Mouse (Mus musculus) gastrocnemius, postnatal 14 days (tissue): ENCODE measurements at regions not wholly inside any gene's neighbourhood (a gene's known extent, or its start where the extent isn't known, plus 50 kb on each side); places are given as distances from the start of the nearest gene placed in this dataset.

Source experiments
- DNase-seq: peaks from one replicate; pipeline ENCODE4 v3.0.0; 2021; ENCODE audit warnings: mixed read lengths
- intact Hi-C: fragments of 180-260 bp; cut with DNase I; formaldehyde crosslinking; loops from one replicate; pipeline ENCODE4 v1.15.1; 2025; ENCODE audit warnings: low total_unique reads

GRCm38 (mm10) chr13:56021716-56022115, 114.4 kb downstream of the H2afy start:
- no peak for DNase-seq
- intact Hi-C loops = no loop called here

GRCm38 (mm10) chr13:56014006-56014405, 122.2 kb downstream of the H2afy start:
- DNase-seq = no peak

DNA sequence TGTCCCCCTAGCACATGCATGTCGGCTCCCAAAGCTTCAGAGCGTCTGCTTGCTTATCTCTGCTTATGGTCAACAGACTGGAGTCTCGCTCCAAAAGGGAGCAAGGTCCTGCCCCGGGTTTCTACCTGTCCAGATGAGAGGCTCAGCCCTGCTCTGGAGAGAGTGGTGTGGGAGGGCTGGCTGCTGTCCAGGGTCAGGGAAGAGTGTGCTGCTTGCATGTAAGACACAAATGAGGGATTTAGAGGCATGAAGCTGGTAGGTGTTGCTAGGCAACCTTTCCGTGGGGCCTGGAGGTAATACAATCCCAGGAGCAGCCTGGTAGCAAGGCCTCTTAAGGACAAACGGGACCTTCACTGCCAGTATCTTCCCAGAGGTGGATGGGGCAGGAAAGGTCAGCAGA, 125.7 kb downstream of the H2afy start:
- intact Hi-C loops = no loop called here

More at GRCm38 (mm10) chr13:56014006-56014405, 122.2 kb downstream of the H2afy start:
- intact Hi-C loops = no loop called here

GRCm38 (mm10) chr13:56006827-56007226, 129.3 kb downstream of the H2afy start:
- intact Hi-C loops = no loop called here
- DNase-seq = no peak

More for the DNA sequence above, 125.7 kb downstream of the H2afy start:
- no peak for DNase-seq

DNA sequence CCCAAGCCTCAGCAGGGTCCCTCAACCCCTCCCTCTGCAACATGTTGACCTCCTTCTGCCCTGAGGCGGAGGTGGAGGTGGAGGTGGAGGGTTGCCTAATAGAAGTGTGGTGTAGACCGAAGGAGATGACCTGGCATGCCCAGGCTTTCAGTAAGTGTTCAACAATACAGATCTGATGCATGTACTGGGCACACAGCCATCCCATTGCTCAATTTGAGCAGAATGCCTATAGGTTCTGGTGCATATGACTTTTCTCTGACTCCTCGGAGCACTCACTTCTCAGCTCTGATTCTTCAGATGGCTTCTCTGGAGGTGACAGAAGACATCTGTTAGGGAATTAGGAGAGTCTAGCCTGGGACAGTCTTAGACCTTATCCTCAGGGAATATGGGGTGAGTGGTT, 130.4 kb downstream of the H2afy start:
- intact Hi-C loops = no loop called here
- DNase-seq = no peak

GRCm38 (mm10) chr13:56003724-56004393, 132.3 kb downstream of the H2afy start:
- peak; percentile 61 for DNase-seq
- intact Hi-C loops = no loop called here

DNA sequence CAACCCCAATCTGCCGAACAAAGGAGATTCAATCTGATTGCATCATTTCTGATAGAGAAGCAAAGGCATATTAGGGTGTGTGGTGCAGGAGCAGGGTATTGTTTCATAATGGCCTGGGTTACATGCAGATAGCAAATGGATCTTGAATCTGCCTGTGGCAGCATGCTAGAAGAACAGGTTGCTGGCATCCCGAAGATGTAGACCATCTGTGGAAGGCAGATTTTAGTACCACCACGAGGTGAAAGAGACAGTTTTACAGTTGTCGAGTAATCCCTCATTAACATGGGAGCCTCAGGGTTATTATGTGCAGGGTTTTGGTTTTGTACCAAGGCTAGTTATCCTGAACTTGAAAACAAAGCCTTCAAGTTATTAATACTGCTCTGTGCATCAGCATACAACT, 140.9 kb downstream of the H2afy start:
- intact Hi-C loops = no loop called here

GRCm38 (mm10) chr13:55994460-55994859, 141.7 kb downstream of the H2afy start:
- DNase-seq = no peak
- intact Hi-C loops = no loop called here

More for the DNA sequence above, 140.9 kb downstream of the H2afy start:
- DNase-seq = no peak

- intact Hi-C loops = no loop called here
- DNase-seq = no peak
These were observed 143.5 kb downstream of the H2afy start for GRCm38 (mm10) chr13:55992699-55993098.

DNA sequence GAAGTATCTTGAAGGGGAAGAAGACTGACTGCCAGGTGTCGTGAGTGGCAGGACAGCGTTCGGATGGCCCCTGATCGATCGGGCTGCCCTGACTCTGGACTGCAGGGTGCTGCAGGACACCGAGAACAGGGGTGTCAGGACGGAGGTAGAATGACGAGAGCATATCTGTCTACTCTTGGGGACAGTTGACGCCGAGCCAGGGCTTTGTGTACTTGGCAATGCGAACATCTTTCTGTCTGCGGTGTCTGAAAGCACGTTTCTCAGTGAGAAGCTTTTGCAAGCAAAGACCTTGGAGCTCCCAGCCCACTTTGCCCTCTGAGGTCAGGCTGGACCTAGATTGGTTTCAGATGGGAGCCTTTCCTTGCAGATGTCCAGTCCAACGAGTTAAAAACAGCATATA, 144.9 kb downstream of the H2afy start:
- intact Hi-C loops = no loop called here
- no peak for DNase-seq

DNA sequence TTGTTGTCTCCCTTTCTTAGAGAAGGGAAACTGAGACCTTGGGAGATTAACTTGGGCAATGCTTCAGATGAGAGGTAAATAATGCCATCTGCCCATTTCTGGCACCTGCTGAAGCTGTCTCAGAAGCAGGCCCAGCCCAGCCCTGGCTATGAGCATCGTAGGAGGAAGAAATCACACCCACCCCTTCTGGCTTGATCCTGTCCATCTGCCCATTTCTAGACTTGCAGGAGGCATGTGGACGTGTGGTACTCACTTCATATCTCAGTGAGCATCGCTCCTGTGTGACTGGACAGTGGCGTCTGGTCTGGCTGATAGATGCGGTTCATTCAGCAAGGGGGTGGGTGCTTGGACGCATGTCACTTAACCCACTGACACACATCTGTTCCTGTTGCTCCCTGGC, 146.0 kb downstream of the H2afy start:
- intact Hi-C loops = no loop called here
- DNase-seq = no peak

GRCm38 (mm10) chr13:55989401-55989800, 146.8 kb downstream of the H2afy start:
- intact Hi-C loops = no loop called here

DNA sequence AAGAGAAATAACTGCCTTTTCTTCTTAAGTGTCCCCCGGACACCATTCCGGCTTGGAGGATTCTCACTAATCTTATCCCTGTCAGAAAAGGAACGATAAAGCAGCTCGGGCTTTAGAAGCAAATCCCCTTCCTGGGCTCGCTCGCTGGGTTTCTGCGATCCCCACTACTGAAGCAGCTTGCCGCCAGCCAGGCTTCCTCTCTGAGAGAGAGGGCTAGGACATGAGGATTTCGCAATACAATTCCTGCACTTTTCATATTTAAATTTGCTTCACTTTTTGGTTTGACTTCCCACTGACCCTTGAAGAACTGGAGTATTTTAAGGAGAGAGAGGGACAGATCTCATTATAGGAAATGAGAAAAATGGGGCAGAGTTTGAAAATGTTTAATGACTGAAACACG, 149.4 kb upstream of the Pitx1 start:
- DNase-seq = no peak
- intact Hi-C loops = no loop called here

More at GRCm38 (mm10) chr13:55989401-55989800, 146.8 kb downstream of the H2afy start:
- no peak for DNase-seq

DNA sequence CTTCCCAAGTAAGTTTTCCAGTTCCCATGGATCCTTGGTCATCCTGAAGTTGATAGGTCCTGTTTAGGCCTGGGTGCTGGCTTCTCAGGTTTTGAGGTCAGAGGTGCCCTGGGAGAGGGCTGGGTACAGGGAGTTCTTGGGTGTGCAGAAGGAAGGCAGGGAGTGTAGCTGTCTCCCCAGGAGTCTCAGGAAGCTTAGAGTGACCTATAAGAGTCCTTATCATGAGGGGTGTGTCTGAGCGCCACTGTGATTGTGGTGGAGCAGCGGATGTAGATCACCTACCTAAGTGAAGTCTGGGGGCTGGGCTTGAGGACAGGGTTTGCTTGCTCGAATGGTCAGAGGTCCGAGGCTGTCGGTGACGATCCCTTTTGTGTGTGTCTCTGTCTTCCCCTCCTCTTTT, 148.8 kb upstream of the Pitx1 start:
- intact Hi-C loops = no loop called here
- no peak for DNase-seq

GRCm38 (mm10) chr13:55983851-55984250, 147.9 kb upstream of the Pitx1 start:
- intact Hi-C loops = no loop called here
- DNase-seq = no peak

DNA sequence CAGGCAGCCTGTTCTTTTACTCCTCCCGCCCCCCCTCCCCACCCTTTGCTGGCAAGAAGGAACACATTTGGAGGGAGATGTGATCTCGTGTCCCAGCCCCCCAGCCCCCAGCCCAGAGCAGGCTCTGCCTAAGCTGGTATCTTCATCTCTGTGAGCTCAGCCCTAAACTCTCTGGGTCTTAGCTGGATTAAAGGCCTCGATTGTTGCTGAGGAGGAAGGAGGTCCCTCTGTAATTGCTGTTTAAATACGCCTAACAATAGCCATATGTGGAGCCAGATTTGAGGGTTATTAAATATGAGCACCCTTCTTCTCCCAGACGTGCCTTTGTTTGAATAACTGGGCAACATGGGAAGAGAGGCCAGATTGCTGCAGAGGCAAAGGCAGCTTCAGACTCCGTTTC, 145.0 kb upstream of the Pitx1 start:
- intact Hi-C loops = no loop called here
- no peak for DNase-seq

GRCm38 (mm10) chr13:55977902-55978301, 141.9 kb upstream of the Pitx1 start:
- intact Hi-C loops = no loop called here
- DNase-seq = no peak

- no peak for DNase-seq
- intact Hi-C loops = no loop called here
These were observed 141.0 kb upstream of the Pitx1 start for GRCm38 (mm10) chr13:55976911-55977381.

- DNase-seq = no peak
- intact Hi-C loops = no loop called here
These were observed 138.1 kb upstream of the Pitx1 start for GRCm38 (mm10) chr13:55974105-55974504.

GRCm38 (mm10) chr13:55970687-55971086, 134.7 kb upstream of the Pitx1 start:
- intact Hi-C loops = no loop called here
- no peak for DNase-seq

DNA sequence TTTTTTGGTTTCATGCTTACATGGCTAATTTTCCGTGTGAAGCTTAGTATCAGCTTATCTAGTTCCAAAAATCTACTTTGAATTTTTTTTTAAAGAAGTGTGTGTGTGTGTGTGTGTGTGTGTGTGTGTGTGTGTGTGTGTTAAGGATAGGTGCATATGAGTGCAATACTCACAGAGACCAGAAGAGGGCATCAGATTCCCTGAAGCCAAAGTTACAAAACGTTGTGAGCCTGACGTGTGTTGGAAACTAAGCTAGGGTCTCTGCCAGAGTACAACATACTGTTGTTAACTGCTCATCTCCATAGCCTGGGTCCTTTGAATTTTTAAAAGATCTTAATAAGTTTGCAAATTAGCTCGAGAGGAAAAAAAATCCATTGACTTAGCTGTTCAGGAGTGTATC, 133.5 kb upstream of the Pitx1 start:
- intact Hi-C loops = no loop called here
- DNase-seq = no peak

- DNase-seq = peak; percentile 68
- intact Hi-C loops = no loop called here
These were observed 131.2 kb upstream of the Pitx1 start for GRCm38 (mm10) chr13:55967151-55967550.
